Mouse (Mus musculus): ENCODE results near the gene Cish.

- 0 out of 2 replicates have a peak, but pooled peaks have one; percentile 23 for TF ChIP-seq CTCF (IDR thresholded peaks at IDR 0.05; ENCODE audit: low read depth)
- TF ChIP-seq EP300 (IDR thresholded peaks at IDR 0.05; ENCODE audit: low read depth) = no peak
Observed at GRCm38 (mm10) chr9:107335046-107335445, 39.2 kb downstream of the Cish start.

Data from liver, embryonic 14.5 days (tissue).